Mouse (Mus musculus) kidney, postnatal 4 days (tissue): ENCODE data around the gene Gm10097.

ENCODE experiments used
- DNase-seq, 2 experiments: peaks; one replicate each; pipeline ENCODE4 v3.0.0; 2021; ENCODE audit warnings: mixed read lengths in 2 of 2

Gene Gm10097

DNA sequence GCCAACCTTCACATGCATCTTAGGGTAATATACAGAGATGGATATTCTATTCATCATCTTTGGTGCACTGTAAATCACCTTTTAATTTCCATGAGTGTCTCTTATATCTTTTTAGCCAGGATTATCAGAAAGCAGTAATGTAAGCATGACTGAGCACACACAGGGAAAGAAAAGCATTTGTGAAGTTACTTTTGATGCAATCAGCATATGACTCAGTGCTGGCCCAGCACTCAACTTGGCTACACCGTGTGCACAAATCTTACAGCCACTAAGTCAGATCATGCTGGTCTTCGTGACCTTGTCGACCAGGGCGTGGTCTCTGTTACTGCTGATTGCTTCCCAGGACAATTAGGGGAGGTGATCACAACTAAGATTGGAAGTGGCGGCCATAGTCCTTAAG, 16.8 kb downstream of the Gm10097 start:
- no peak for DNase-seq

DNA sequence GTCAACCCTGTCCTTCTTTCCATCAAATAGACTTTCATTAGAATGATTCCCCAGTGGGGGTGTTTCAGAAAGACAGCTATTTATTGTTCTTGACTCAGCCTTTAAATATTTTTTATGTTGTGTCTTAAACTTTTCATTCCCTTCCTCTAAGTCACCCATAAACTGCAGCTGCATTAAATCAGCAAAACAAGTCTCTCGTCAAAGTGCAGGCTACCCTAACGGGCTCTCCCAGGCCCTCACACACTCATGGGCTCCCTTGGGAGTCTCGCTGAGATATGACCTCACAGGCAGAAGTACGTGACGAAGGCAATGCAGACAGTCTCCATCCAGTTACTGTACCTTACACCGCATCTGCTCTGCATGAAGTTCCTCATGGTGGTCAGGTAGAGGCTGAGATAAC, 17.3 kb downstream of the Gm10097 start:
- DNase-seq = no peak

DNA sequence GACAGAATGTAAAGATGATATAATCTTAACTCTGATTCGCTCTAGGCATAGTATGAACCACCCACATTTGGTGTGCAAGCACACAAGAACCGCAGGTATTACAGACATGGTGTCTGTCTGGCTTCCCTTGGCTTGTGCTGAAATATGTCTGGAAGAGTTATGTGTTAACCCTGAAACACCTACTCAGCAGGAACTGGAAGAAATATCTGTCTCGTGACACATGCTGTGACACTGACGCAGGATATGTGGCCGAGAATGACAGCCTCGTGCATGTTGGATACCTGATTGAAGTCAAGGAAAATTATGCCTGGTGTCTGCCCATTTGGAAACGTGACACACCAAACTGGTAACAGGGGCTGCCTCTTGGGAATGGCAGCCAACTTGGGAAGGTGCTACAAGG, 18.3 kb downstream of the Gm10097 start:
- DNase-seq = no peak

DNA sequence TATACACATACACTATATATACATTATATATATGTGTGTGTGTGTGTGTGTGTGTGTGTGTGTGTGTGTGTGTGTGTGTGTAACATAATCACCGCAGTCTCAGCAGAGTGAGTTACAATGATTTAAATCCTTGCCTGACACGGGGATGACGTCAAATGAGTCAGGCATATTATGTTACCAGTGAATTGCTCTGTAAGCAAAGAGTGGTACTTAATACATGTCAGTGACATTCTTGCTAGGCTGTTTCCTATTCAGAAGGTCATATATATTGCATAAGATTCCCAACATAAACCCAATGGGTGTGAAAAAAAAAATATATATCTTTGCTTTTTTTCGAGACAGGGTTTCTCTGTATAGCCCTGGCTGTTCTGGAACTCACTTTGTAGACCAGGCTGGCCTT, 20.1 kb downstream of the Gm10097 start:
- no peak for DNase-seq

DNA sequence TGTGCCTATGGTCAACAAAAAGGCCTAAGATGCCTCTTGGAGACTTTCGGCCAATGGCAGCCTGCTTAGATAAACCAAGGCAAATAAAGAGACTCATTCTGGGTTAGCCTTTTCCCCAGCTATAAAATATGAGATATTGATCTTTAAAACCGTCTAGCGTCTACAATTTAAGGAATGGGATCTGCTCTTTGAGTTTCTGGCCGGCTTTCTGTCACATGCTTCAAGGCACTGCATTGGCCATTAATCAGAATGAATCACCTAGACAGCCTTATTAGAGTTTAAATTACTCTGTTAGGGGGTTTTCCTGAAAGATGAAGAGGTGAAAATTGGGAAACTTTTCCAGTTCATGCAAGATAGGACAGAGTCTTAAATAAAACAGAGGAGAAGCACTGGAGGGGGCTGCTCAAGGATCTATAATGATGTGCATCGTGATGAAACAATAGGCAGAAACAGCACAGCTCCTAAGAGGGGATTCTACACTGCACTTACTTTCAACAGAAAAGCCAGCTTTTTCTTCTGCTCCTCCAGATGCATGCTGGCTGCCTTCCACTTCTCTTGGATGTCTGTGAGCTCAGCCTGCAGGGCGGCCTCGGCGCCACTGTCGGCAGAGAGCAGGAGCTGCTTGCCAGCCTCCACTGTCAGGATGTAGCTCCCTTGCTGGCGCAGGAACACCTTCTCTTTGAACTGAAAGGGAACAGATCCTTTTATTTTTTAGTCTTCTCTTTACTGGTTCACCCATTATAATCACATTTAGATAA, 28.2 kb downstream of the Gm10097 start:
- peak; percentile 58 to 69 for DNase-seq

DNA sequence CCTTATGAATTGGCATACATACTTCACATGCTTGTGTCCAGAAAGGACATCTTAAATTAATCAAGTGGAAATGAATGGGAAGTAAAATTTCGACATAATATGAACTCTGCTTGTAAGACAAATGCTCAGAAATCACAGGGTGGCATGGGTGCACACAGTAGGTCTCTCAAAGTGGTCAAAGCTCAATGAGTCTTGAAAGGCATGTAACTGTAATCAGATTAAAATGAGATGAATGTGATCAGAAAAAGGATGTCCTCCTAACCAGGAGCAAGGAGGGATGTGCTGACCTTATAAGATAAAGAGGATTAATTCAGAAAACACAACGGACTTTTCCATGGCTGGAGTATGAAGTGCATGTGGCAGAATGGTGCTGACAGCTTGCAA, 28.8 kb downstream of the Gm10097 start:
- no peak for DNase-seq

DNA sequence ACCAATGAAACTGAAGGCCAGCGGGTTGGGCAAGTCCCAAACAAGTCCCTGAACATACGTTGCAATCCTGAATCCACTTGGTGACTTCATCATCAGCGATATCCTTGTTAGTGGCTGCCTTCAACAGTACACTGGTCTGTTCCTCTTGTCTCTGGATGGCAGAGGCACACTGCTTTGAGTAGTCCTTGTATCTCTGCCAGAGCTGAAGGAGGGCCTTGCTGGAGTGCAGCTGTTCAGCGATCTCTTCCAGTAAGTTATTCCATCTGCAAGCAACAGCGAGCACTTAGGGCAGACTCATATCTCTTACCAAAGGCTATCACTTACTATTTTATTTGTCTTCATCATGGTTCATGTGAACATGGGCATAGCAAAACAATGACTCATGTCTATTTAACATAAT, 41.8 kb downstream of the Gm10097 start:
- DNase-seq = no peak

DNA sequence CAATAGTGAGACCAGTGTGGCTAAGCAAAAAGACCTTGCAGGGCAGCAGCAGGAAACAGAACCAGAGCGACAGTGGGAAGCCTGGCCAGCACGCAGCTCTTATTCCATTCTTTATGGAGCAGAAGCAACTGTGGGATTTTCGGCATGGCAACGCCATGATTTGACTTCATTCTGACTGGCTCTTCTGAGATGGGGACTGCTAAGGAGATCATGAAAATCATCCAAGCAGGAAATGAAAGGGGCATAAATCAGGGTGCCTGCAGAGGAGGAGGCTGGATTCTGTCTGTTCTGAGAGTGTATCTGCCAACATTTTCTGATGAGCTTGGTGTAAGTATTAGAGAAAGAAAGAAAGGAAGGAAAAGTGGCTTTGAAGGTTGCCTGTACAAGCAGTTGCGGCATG, 47.2 kb downstream of the Gm10097 start:
- DNase-seq = no peak

DNA sequence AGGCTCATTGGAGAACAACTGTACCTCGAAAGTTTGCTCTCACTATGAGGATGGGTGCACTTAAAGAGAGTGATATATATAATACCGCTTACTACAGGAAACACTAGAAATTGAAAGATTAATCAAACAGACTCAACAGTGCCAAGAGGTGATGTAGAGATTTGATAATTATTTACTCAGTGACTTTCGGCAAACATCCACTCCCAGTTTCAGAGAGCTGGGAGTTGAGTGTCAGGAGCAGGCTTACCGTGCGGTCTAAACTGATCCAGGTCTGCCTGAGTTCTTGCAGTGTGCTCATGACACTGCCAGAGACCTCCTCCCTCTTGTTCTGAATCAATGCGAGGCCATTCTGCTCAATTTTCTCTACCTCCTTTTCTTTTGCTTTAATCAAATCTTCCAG, 47.7 kb downstream of the Gm10097 start:
- no peak for DNase-seq
